In genomic region chr5:118561086-118561987, GRCm38 (mm10) we compare ENCODE assay signal across 8 mouse cellular contexts. TPM values are rescaled to one million over a fixed set of nuclear protein-coding genes. Genes with fewer than 3 reads are reported as not detected.
DNase-seq lines count a peak whose midpoint lies in the region; ATAC-seq and TF ChIP-seq lines count a peak whose summit lies in the region.

No protein-coding gene starts in this region.

- H3K9ac ChIP-seq in MEL (ENCODE audit: control insufficient read depth, low read depth, low read length, poor library complexity, severe bottlenecking) = peak overlapping the region; percentile 86
- H3K9ac ChIP-seq in embryonic facial prominence, embryonic 11.5 days (replicated peaks; ENCODE audit: low read length) = peak overlapping the region; percentile 97
- H3K9ac ChIP-seq in heart, postnatal 0 days (replicated peaks; ENCODE audit: low read depth, low read length) = peak overlapping the region; percentile 92

- TF ChIP-seq CTCF in MEL (IDR thresholded peaks at IDR 0.05 in 2 of 3, conservative IDR thresholded peaks at IDR 0.05 in 1 of 3; ENCODE audit: control insufficient read depth in 1 of 3, insufficient read depth in 1 of 3, low read depth in 2 of 3, low read length in 3 of 3, poor library complexity in 1 of 3, severe bottlenecking in 1 of 3) = no peak
- TF ChIP-seq CTCF in heart, postnatal 0 days (IDR thresholded peaks at IDR 0.05; ENCODE audit: low read depth) = no peak
- TF ChIP-seq CTCF in spleen, adult 2 months (IDR thresholded peaks at IDR 0.05; ENCODE audit: extremely low read depth, insufficient read depth, insufficient read length, insufficient replicate concordance) = no peak

- H3K9me3 ChIP-seq in MEL (replicated peaks; ENCODE audit: insufficient read depth, low read length) = no peaks in the 10 kb centered on the region
- no peaks in the 10 kb centered on the region for H3K9me3 ChIP-seq in embryonic facial prominence, embryonic 11.5 days (replicated peaks; ENCODE audit: control insufficient read depth, low read length)
- H3K9me3 ChIP-seq in heart, postnatal 0 days (replicated peaks; ENCODE audit: control insufficient read depth, low read length) = no peaks in the 10 kb centered on the region

- under 1% methylated on average over 57 of the region's 59 CpGs for WGBS in embryonic facial prominence, embryonic 11.5 days
- 2% methylated on average over 59 of the region's 59 CpGs for WGBS in heart, postnatal 0 days
- WGBS in spleen, adult 2 months = 2% methylated on average over 59 of the region's 59 CpGs

- TF ChIP-seq RAD21 in MEL (IDR thresholded peaks at IDR 0.05; ENCODE audit: low read depth, low read length) = no peak

- H3K36me3 ChIP-seq in MEL (ENCODE audit: control insufficient read depth in 1 of 2, insufficient read depth in 2 of 2, low read length in 2 of 2) = peaks cover 0 to 42% of the 10 kb centered on the region in 2 experiments; a peak in 2 of 4 replicates
- no peaks in the 10 kb centered on the region for H3K36me3 ChIP-seq in embryonic facial prominence, embryonic 11.5 days (replicated peaks; ENCODE audit: control insufficient read depth, insufficient read depth, low read depth, low read length)
- H3K36me3 ChIP-seq in heart, postnatal 0 days (replicated peaks; ENCODE audit: control insufficient read depth, insufficient read depth, low read length) = no peaks in the 10 kb centered on the region
- H3K36me3 ChIP-seq in spleen, adult 2 months (ENCODE audit: control insufficient read depth, insufficient read depth, low read length) = no peaks in the 10 kb centered on the region

- H3K4me3 ChIP-seq in MEL (ENCODE audit: control insufficient read depth in 1 of 2, insufficient read depth in 1 of 2, low read depth in 2 of 2, low read length in 2 of 2) = peak overlapping the region; percentile 86 to 96
- H3K4me3 ChIP-seq in embryonic facial prominence, embryonic 11.5 days (ENCODE audit: low read depth, low read length) = peak overlapping the region; percentile 77
- H3K4me3 ChIP-seq in heart, postnatal 0 days (ENCODE audit: low read depth, low read length) = peak overlapping the region; percentile 91
- peak overlapping the region; percentile 84 for H3K4me3 ChIP-seq in spleen, adult 2 months (ENCODE audit: extremely low read depth, insufficient read depth, insufficient read length)

- H3K4me1 ChIP-seq in MEL (ENCODE audit: control insufficient read depth in 1 of 2, insufficient read depth in 2 of 2, low read length in 2 of 2) = peaks cover 25 to 34% of the 10 kb centered on the region in 2 experiments
- peaks cover 7% of the 10 kb centered on the region for H3K4me1 ChIP-seq in embryonic facial prominence, embryonic 11.5 days (ENCODE audit: control insufficient read depth, insufficient read depth, low read length)
- H3K4me1 ChIP-seq in heart, postnatal 0 days (ENCODE audit: control insufficient read depth, insufficient read depth) = peaks cover 11% of the 10 kb centered on the region
- peaks cover 16% of the 10 kb centered on the region for H3K4me1 ChIP-seq in spleen, adult 2 months (ENCODE audit: control insufficient read depth, insufficient read depth, insufficient read length)

- peak overlapping the region; percentile 82 for H3K4me2 ChIP-seq in embryonic facial prominence, embryonic 11.5 days (ENCODE audit: low read depth, low read length)
- H3K4me2 ChIP-seq in heart, postnatal 0 days (ENCODE audit: low read depth, low read length) = peak overlapping the region; percentile 79

- DNase-seq in A20 (ENCODE audit: low read depth, low spot score) (peak; percentile 72), MEL (ENCODE audit: low read depth, low spot score) (peak; percentile 69)
- peak; percentile 55 for DNase-seq in embryonic facial prominence, embryonic 11.5 days (ENCODE audit: low spot score)
- no peak for DNase-seq in heart, postnatal 0 days (ENCODE audit: low spot score)
- DNase-seq in layer of hippocampus, postnatal 10 days (ENCODE audit: low spot score in 2 of 2) = peak; percentile 38 to 53
- peak in 1 of 2 experiments; percentile 43 for DNase-seq in spleen, adult 2 months (ENCODE audit: low read depth in 1 of 2, low spot score in 2 of 2)
- DNase-seq in frontal cortex, adult 2 months (ENCODE audit: extremely low spot score in 1 of 2, low spot score in 1 of 2) = no peak

- H3K79me2 ChIP-seq in MEL (ENCODE audit: control insufficient read depth, insufficient read depth, low read length, poor library complexity) = peaks cover 60% of the 10 kb centered on the region

- H3K27ac ChIP-seq in MEL (ENCODE audit: control insufficient read depth, low read depth, low read length) = peak overlapping the region; percentile 74
- H3K27ac ChIP-seq in embryonic facial prominence, embryonic 11.5 days (replicated peaks; ENCODE audit: low read depth, low read length) = peak overlapping the region; percentile 93
- H3K27ac ChIP-seq in heart, postnatal 0 days (ENCODE audit: low read depth) = peak overlapping the region; percentile 90
- peak overlapping the region; percentile 66; the same call in 1 of the 2 replicates for H3K27ac ChIP-seq in spleen, adult 2 months (ENCODE audit: insufficient read depth, low read length)

- no peak for TF ChIP-seq POLR2A in MEL (IDR thresholded peaks at IDR 0.05; ENCODE audit: control insufficient read depth in 1 of 2, insufficient read depth in 1 of 2, low read depth in 1 of 2, low read length in 2 of 2, poor library complexity in 1 of 2)
- no peak for TF ChIP-seq POLR2A in spleen, adult 2 months (IDR thresholded peaks at IDR 0.05; ENCODE audit: low read depth, low read length)

- peak in 1 of 2 experiments; percentile 29; a peak in 2 of 4 replicates for TF ChIP-seq EP300 in MEL (IDR thresholded peaks at IDR 0.05; ENCODE audit: low read depth in 1 of 2, low read length in 2 of 2)
- TF ChIP-seq EP300 in heart, postnatal 0 days (IDR thresholded peaks at IDR 0.05; ENCODE audit: low read depth) = no peak

- no peak for ATAC-seq in embryonic facial prominence, embryonic 11.5 days (replicated peaks; ENCODE audit: insufficient number of reproducible peaks, low FRiP score, low TSS enrichment, low read depth)
- ATAC-seq in heart, postnatal 0 days (ENCODE audit: insufficient read depth, low read depth) = 0 out of 2 replicates have a peak, but pooled peaks have one; percentile 27
- peak; percentile 22; the same call in 1 of the 2 replicates for ATAC-seq in megakaryocyte, adult 5-6 weeks (ENCODE audit: poor library complexity, severe bottlenecking)

- H3K27me3 ChIP-seq in MEL (ENCODE audit: control insufficient read depth in 1 of 2, insufficient read depth in 2 of 2, low read length in 2 of 2) = no peaks in the 10 kb centered on the region
- H3K27me3 ChIP-seq in embryonic facial prominence, embryonic 11.5 days (ENCODE audit: control insufficient read depth, insufficient read depth, low read length) = no peaks in the 10 kb centered on the region
- no peaks in the 10 kb centered on the region for H3K27me3 ChIP-seq in heart, postnatal 0 days (ENCODE audit: control insufficient read depth, insufficient read depth, low read length)
- 0 out of 2 replicates have a peak, but pooled peaks cover 1% of the 10 kb centered on the region for H3K27me3 ChIP-seq in spleen, adult 2 months (ENCODE audit: control insufficient read depth, insufficient read depth, low read length)

TF ChIP-seq in MEL, 35 proteins besides CTCF, POLR2A, EP300 and RAD21 (continues in another document):
- TF ChIP-seq GABPA (IDR thresholded peaks at IDR 0.05; ENCODE audit: low read depth, low read length) = no peak
- TF ChIP-seq MAFK (IDR thresholded peaks at IDR 0.05; ENCODE audit: borderline replicate concordance, low read depth, low read length) = no peak
- no peak; the same call in 1 of the 2 replicates for TF ChIP-seq POLR2AphosphoS2 (IDR thresholded peaks at IDR 0.05; ENCODE audit: low read length)
- TF ChIP-seq RCOR1 (IDR thresholded peaks at IDR 0.05; ENCODE audit: low read depth, low read length) = 0 out of 2 replicates have a peak, but pooled peaks have one; percentile 12
- peak; percentile 52; the same call in 1 of the 2 replicates for TF ChIP-seq MAZ (IDR thresholded peaks at IDR 0.05; ENCODE audit: low read depth, low read length)
- peak; percentile 76 for TF ChIP-seq GATA1 (IDR thresholded peaks at IDR 0.05; ENCODE audit: low read depth, low read length)
- peak; percentile 49 for TF ChIP-seq TCF12 (IDR thresholded peaks at IDR 0.05; ENCODE audit: low read depth, low read length)
- peak; percentile 68; the same call in 1 of the 2 replicates for TF ChIP-seq CHD1 (IDR thresholded peaks at IDR 0.05; ENCODE audit: low read depth, low read length)
- no peak for TF ChIP-seq NRF1 (IDR thresholded peaks at IDR 0.05; ENCODE audit: insufficient read depth, low read depth, low read length, poor library complexity, severe bottlenecking)
- peak; percentile 62 for TF ChIP-seq MXI1 (IDR thresholded peaks at IDR 0.05; ENCODE audit: low read depth, low read length)
- TF ChIP-seq MEF2A (IDR thresholded peaks at IDR 0.05; ENCODE audit: extremely low read depth, insufficient replicate concordance, low read depth, low read length, poor library complexity, severe bottlenecking) = 0 out of 2 replicates have a peak, but pooled peaks have one; percentile 18
- TF ChIP-seq USF1 (IDR thresholded peaks at IDR 0.05; ENCODE audit: low read depth, low read length) = peak; percentile 32; the same call in 1 of the 2 replicates
- TF ChIP-seq ZKSCAN1 (IDR thresholded peaks at IDR 0.05; ENCODE audit: low read depth, low read length) = no peak
- no peak for TF ChIP-seq E2F4 (IDR thresholded peaks at IDR 0.05; ENCODE audit: borderline replicate concordance, low read depth, low read length)
- TF ChIP-seq NELFE (IDR thresholded peaks at IDR 0.05; ENCODE audit: low read depth, low read length) = no peak
- TF ChIP-seq SIN3A (IDR thresholded peaks at IDR 0.05; ENCODE audit: low read length) = peak; percentile 27; the same call in 1 of the 2 replicates
- TF ChIP-seq ETS1 (IDR thresholded peaks at IDR 0.05; ENCODE audit: low read depth, low read length) = peak; percentile 60; the same call in 1 of the 2 replicates
- peak; percentile 42; the same call in 1 of the 2 replicates for TF ChIP-seq MAX (IDR thresholded peaks at IDR 0.05; ENCODE audit: low read length)

RNA-seq across cellular contexts. Expression of gene Med13l, which starts 0.9 kb away (rescaled TPM):
- total RNA-seq in MEL (2012; rRNA removed) = 13.4 and 13.8 TPM in 2 replicates
- 10 to 100 TPM in 1 of 2 experiments, not detected in 1; 16.1 TPM for polyA plus RNA-seq in MEL (2012; ENCODE audit: insufficient read depth in 1 of 2, insufficient read length in 2 of 2, low read depth in 1 of 2, low replicate concordance in 2 of 2, missing spikeins in 1 of 2)
- polyA plus RNA-seq in embryonic facial prominence, embryonic 11.5 days (2014; fragmentation: Nextera tagmentation; extraction: Ambion mirVana) = 10.1 and 11.4 TPM in 2 replicates
- 11.4 and 17.4 TPM in 2 replicates for total RNA-seq in heart, postnatal 0 days (2014; rRNA removed; ENCODE audit: low replicate concordance)
- polyA plus RNA-seq in heart, postnatal 0 days (2015; fragmentation: Nextera tagmentation; extraction: Ambion mirVana) = 4.8 and 5.2 TPM in 2 replicates
- total RNA-seq in layer of hippocampus, postnatal 10 days (2021) = 10 to 100 TPM; 63.1 to 64.4 TPM
- 25.6 and 30.7 TPM in 2 replicates for total RNA-seq in megakaryocyte, adult 5-6 weeks (2015)
- total RNA-seq in megakaryocyte, adult 5-6 weeks (2017) = 21.5 and 31.8 TPM in 2 replicates
- polyA plus RNA-seq in spleen, adult 2 months (2012; rRNA removed) = 19.3 and 24.2 TPM in 2 replicates
- polyA plus RNA-seq in frontal cortex, adult 2 months (2012; rRNA removed) = 29.3 and 30.9 TPM in 2 replicates

Comparison
In these comparisons a context has a peak if more than half of its experiments do, and no peak if none do; other contexts are left out.
1. DNase-seq: peak in A20 (single experiment), MEL (single experiment), embryonic facial prominence, embryonic 11.5 days (single experiment) and layer of hippocampus, postnatal 10 days (2 of 2); none in heart, postnatal 0 days (single experiment) and frontal cortex, adult 2 months (0 of 2).
2. Peak in every context shown above with its lines, with median percentiles within 50 percentile points of each other: H3K27ac ChIP-seq, H3K4me3 ChIP-seq and H3K9ac ChIP-seq.